In genomic region chr16:65718791-65719472, GRCm38 (mm10) we compare ENCODE assay signal across 21 mouse cellular contexts.
DNase-seq lines count a peak whose midpoint lies in the region; ATAC-seq lines count a peak whose summit lies in the region.
"Had no signal": no experiment of that assay in that cellular context is flagged by ENCODE, and none has a peak within 500 bp of the region (broad histone marks: within the 10 kb centered on the region; RNA-seq: fewer than 3 reads in every experiment).

No protein-coding gene starts in this region.

- 42% methylated on average over 6 of the region's 6 CpGs for WGBS in kidney, embryonic 15.5 days
- 79% methylated on average over 6 of the region's 6 CpGs for WGBS in neural tube, embryonic 15.5 days

- no peak overlapping the region for H3K9ac ChIP-seq in kidney, embryonic 15.5 days
- no peak overlapping the region for H3K9ac ChIP-seq in neural tube, embryonic 15.5 days (replicated peaks)
- H3K9ac ChIP-seq: embryonic facial prominence, embryonic 12.5 days; forebrain, embryonic 13.5 days; hindbrain, embryonic 12.5 days had no signal

- no peaks in the 10 kb centered on the region for H3K9me3 ChIP-seq in kidney, embryonic 15.5 days (replicated peaks)
- no peaks in the 10 kb centered on the region for H3K9me3 ChIP-seq in neural tube, embryonic 15.5 days (replicated peaks)
- H3K9me3 ChIP-seq: embryonic facial prominence, embryonic 12.5 days; forebrain, embryonic 13.5 days; hindbrain, embryonic 12.5 days; limb, embryonic 10.5 days had no signal

- H3K36me3 ChIP-seq in kidney, embryonic 15.5 days: no peaks in the 10 kb centered on the region
- H3K36me3 ChIP-seq in neural tube, embryonic 15.5 days: no peaks in the 10 kb centered on the region
- H3K36me3 ChIP-seq: embryonic facial prominence, embryonic 12.5 days; hindbrain, embryonic 12.5 days; limb, embryonic 10.5 days had no signal

- no peaks in the 10 kb centered on the region for H3K4me1 ChIP-seq in kidney, embryonic 15.5 days
- peaks cover 4% of the 10 kb centered on the region for H3K4me1 ChIP-seq in neural tube, embryonic 15.5 days
- H3K4me1 ChIP-seq: embryonic facial prominence, embryonic 12.5 days; forebrain, embryonic 13.5 days; hindbrain, embryonic 12.5 days had no signal

- no peak overlapping the region for H3K4me3 ChIP-seq in kidney, embryonic 15.5 days (replicated peaks)
- H3K4me3 ChIP-seq in neural tube, embryonic 15.5 days (replicated peaks): no peak overlapping the region
- H3K4me3 ChIP-seq: embryonic facial prominence, embryonic 12.5 days; erythroblast, embryonic 14.5 days; forebrain, embryonic 13.5 days; hindbrain, embryonic 12.5 days; limb, embryonic 10.5 days had no signal

- peak; percentile 66; the same call in 1 of the 2 replicates for ATAC-seq in kidney, embryonic 15.5 days (replicated peaks; ENCODE audit: low FRiP score)
- no peak for ATAC-seq in neural tube, embryonic 15.5 days (ENCODE audit: low FRiP score)
- ATAC-seq: forebrain, embryonic 13.5 days; inflammation-experienced regulatory T-cells, adult 6 months had no signal

- H3K4me2 ChIP-seq in kidney, embryonic 15.5 days: no peak overlapping the region
- H3K4me2 ChIP-seq in neural tube, embryonic 15.5 days: no peak overlapping the region
- H3K4me2 ChIP-seq: embryonic facial prominence, embryonic 12.5 days; forebrain, embryonic 13.5 days; heart, embryonic 11.5 days; hindbrain, embryonic 12.5 days had no signal

- no peak for DNase-seq in kidney, postnatal 36 days
- DNase-seq in testis, postnatal 10 days (ENCODE audit: low spot score): peak; percentile 43
- DNase-seq in testis, postnatal 14 days (ENCODE audit: low spot score): no peak
- peak; percentile 8 for DNase-seq in kidney, postnatal 10 days
- DNase-seq in c-Kit-positive CD71-positive TER-119-positive erythroid progenitor cells, embryonic 14.5 days (ENCODE audit: low spot score): no peak
- DNase-seq: cerebellum, adult 9-11 months; heart, postnatal 10 days; lung, adult 18-20 months; lung, postnatal 14 days; midbrain, embryonic 14.5 days; right cerebral cortex, adult 18-20 months; thymus, postnatal 36 days had no signal

- no peak overlapping the region for H3K27ac ChIP-seq in kidney, embryonic 15.5 days
- H3K27ac ChIP-seq in neural tube, embryonic 15.5 days (replicated peaks): no peak overlapping the region
- H3K27ac ChIP-seq: embryonic facial prominence, embryonic 12.5 days; forebrain, embryonic 13.5 days; hindbrain, embryonic 12.5 days; limb, embryonic 10.5 days had no signal

- peaks cover 6% of the 10 kb centered on the region; the same call in 1 of the 2 replicates for H3K27me3 ChIP-seq in kidney, embryonic 15.5 days
- no peaks in the 10 kb centered on the region for H3K27me3 ChIP-seq in neural tube, embryonic 15.5 days (replicated peaks)
- H3K27me3 ChIP-seq: embryonic facial prominence, embryonic 12.5 days; forebrain, embryonic 13.5 days; hindbrain, embryonic 12.5 days had no signal

Comparison
In these comparisons a context has a peak if more than half of its experiments do, and no peak if none do; other contexts are left out.
1. DNase-seq: peak in testis, postnatal 10 days (single experiment) and kidney, postnatal 10 days (single experiment); none in kidney, postnatal 36 days (0 of 2), testis, postnatal 14 days (single experiment) and c-Kit-positive CD71-positive TER-119-positive erythroid progenitor cells, embryonic 14.5 days (single experiment).